7 mouse cellular contexts compared by ENCODE assay signal in the genomic region with DNA sequence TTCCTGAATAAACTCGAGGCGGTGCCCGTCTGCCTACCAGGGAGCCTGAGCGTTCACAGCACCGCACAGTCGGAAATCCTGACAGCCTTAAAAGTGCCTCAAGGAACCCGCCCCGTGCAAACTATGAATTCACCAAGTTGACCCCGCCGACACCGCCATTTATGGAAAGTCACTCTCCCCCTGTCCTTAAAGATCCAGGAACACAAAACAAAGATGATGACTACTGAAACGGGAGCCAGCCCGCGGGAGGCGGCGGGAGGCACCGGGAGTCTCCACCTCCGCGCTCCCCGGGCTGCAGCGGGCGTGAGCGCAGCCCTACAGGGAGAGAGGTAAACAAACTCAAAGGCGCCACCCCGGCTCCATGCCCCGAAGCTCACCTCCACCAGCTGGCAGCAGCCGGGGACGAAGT. TPM values are rescaled to one million over a fixed set of nuclear protein-coding genes. Genes with fewer than 3 reads are reported as not detected.
DNase-seq lines count a peak whose midpoint lies in the region; ATAC-seq and TF ChIP-seq lines count a peak whose summit lies in the region.

No protein-coding gene starts in this region.

- peak; percentile 61 for DNase-seq in lung, embryonic 14.5 days
- no peak for DNase-seq in lung, postnatal 25 days (ENCODE audit: low spot score)
- DNase-seq in heart, postnatal 0 days (ENCODE audit: low spot score) = peak; percentile 34
- DNase-seq in lung, postnatal 36 days = peak; percentile 53
- DNase-seq in B cell, adult 2 months = no peak
- DNase-seq in Muller cell, postnatal 12 days (ENCODE audit: inconsistent ontology term) = no peak

- no peaks in the 10 kb centered on the region for H3K9me3 ChIP-seq in lung, embryonic 14.5 days (ENCODE audit: low read depth, low read length)
- no peaks in the 10 kb centered on the region for H3K9me3 ChIP-seq in heart, postnatal 0 days (replicated peaks; ENCODE audit: control insufficient read depth, low read length)

- WGBS in lung, embryonic 14.5 days = under 1% methylated on average over 27 of the region's 28 CpGs
- 0% methylated on average over 26 of the region's 28 CpGs for WGBS in heart, postnatal 0 days

- H3K4me2 ChIP-seq in lung, embryonic 14.5 days = peak overlapping the region; percentile 80
- H3K4me2 ChIP-seq in heart, postnatal 0 days (ENCODE audit: low read depth, low read length) = peak overlapping the region; percentile 90

- peak; percentile 73 for ATAC-seq in lung, embryonic 14.5 days (ENCODE audit: insufficient read depth)
- peak; percentile 36 for ATAC-seq in heart, postnatal 0 days (ENCODE audit: insufficient read depth, low read depth)

- no peak for TF ChIP-seq POLR2A in cortical plate, adult 2 months (IDR thresholded peaks at IDR 0.05; ENCODE audit: extremely low read depth, insufficient read depth, low read length)

- 0 out of 2 replicates have a peak, but pooled peaks have one; percentile 36 for TF ChIP-seq EP300 in heart, postnatal 0 days (IDR thresholded peaks at IDR 0.05; ENCODE audit: low read depth)

- H3K4me1 ChIP-seq in lung, embryonic 14.5 days (ENCODE audit: insufficient read depth) = peaks cover 9% of the 10 kb centered on the region; the same call in 1 of the 2 replicates
- H3K4me1 ChIP-seq in cortical plate, adult 2 months (ENCODE audit: control insufficient read depth, insufficient read depth, low read length) = peaks cover 7% of the 10 kb centered on the region; the same call in 1 of the 2 replicates
- H3K4me1 ChIP-seq in heart, postnatal 0 days (ENCODE audit: control insufficient read depth, insufficient read depth) = peaks cover 22% of the 10 kb centered on the region

- peak overlapping the region; percentile 84 for H3K9ac ChIP-seq in lung, embryonic 14.5 days
- peak overlapping the region; percentile 81 for H3K9ac ChIP-seq in heart, postnatal 0 days (replicated peaks; ENCODE audit: low read depth, low read length)

- H3K27me3 ChIP-seq in lung, embryonic 14.5 days (ENCODE audit: insufficient read depth, low read length) = no peaks in the 10 kb centered on the region
- H3K27me3 ChIP-seq in heart, postnatal 0 days (ENCODE audit: control insufficient read depth, insufficient read depth, low read length) = no peaks in the 10 kb centered on the region

- TF ChIP-seq CTCF in lung, embryonic 14.5 days (IDR thresholded peaks at IDR 0.05; ENCODE audit: low read depth) = no peak
- no peak for TF ChIP-seq CTCF in cortical plate, adult 2 months (IDR thresholded peaks at IDR 0.05; ENCODE audit: extremely low read depth, insufficient read depth, low read length)
- no peak for TF ChIP-seq CTCF in heart, postnatal 0 days (IDR thresholded peaks at IDR 0.05; ENCODE audit: low read depth)

- peaks cover 6% of the 10 kb centered on the region for H3K36me3 ChIP-seq in lung, embryonic 14.5 days (ENCODE audit: insufficient read depth)
- peaks cover 6% of the 10 kb centered on the region for H3K36me3 ChIP-seq in heart, postnatal 0 days (replicated peaks; ENCODE audit: control insufficient read depth, insufficient read depth, low read length)

- peak overlapping the region; percentile 83 for H3K4me3 ChIP-seq in lung, embryonic 14.5 days (ENCODE audit: low read depth, low read length)
- peak overlapping the region; percentile 79 for H3K4me3 ChIP-seq in cortical plate, adult 2 months (ENCODE audit: insufficient read depth, low read length)
- H3K4me3 ChIP-seq in heart, postnatal 0 days (ENCODE audit: low read depth, low read length) = peak overlapping the region; percentile 82

- H3K27ac ChIP-seq in lung, embryonic 14.5 days (ENCODE audit: low read depth) = peak overlapping the region; percentile 98
- H3K27ac ChIP-seq in cortical plate, adult 2 months (ENCODE audit: insufficient read depth, low read length) = peak overlapping the region; percentile 95
- H3K27ac ChIP-seq in heart, postnatal 0 days (ENCODE audit: low read depth) = peak overlapping the region; percentile 95

RNA-seq across cellular contexts. Expression of gene Mat2b, which starts 2.9 kb away (rescaled TPM):
- 85.1 and 93.4 TPM in 2 replicates for polyA plus RNA-seq in lung, embryonic 14.5 days (2014; fragmentation: Nextera tagmentation; extraction: Ambion mirVana)
- 175 and 178 TPM in 2 replicates for polyA plus RNA-seq in cortical plate, adult 2 months (2012; rRNA removed)
- total RNA-seq in heart, postnatal 0 days (2014; rRNA removed; ENCODE audit: low replicate concordance) = 97.0 and 111 TPM in 2 replicates
- 144 and 152 TPM in 2 replicates for polyA plus RNA-seq in heart, postnatal 0 days (2015; fragmentation: Nextera tagmentation; extraction: Ambion mirVana)

RNA-seq across cellular contexts. Expression of gene Hmmr, which starts 41.1 kb away (rescaled TPM):
- polyA plus RNA-seq in lung, embryonic 14.5 days (2014; fragmentation: Nextera tagmentation; extraction: Ambion mirVana) = 62.9 and 63.7 TPM in 2 replicates
- 0.68 and 0.75 TPM in 2 replicates for polyA plus RNA-seq in cortical plate, adult 2 months (2012; rRNA removed)
- 29.0 and 56.5 TPM in 2 replicates for total RNA-seq in heart, postnatal 0 days (2014; rRNA removed; ENCODE audit: low replicate concordance)
- 18.0 and 18.1 TPM in 2 replicates for polyA plus RNA-seq in heart, postnatal 0 days (2015; fragmentation: Nextera tagmentation; extraction: Ambion mirVana)

RNA-seq across cellular contexts. Expression of gene Nudcd2, which starts 41.4 kb away (rescaled TPM):
- 167 and 172 TPM in 2 replicates for polyA plus RNA-seq in lung, embryonic 14.5 days (2014; fragmentation: Nextera tagmentation; extraction: Ambion mirVana)
- 24.0 and 26.4 TPM in 2 replicates for polyA plus RNA-seq in cortical plate, adult 2 months (2012; rRNA removed)
- 28.3 and 55.1 TPM in 2 replicates for total RNA-seq in heart, postnatal 0 days (2014; rRNA removed; ENCODE audit: low replicate concordance)
- polyA plus RNA-seq in heart, postnatal 0 days (2015; fragmentation: Nextera tagmentation; extraction: Ambion mirVana) = 68.9 and 72.4 TPM in 2 replicates

Comparison
In these comparisons a context has a peak if more than half of its experiments do, and no peak if none do; other contexts are left out.
1. DNase-seq: peak in lung, embryonic 14.5 days (single experiment), heart, postnatal 0 days (single experiment) and lung, postnatal 36 days (single experiment); none in lung, postnatal 25 days (single experiment), B cell, adult 2 months (0 of 2) and Muller cell, postnatal 12 days (single experiment).
2. RNA of gene Hmmr, which starts 41.1 kb away (polyA plus RNA-seq): 62.9 to 63.7 TPM in lung, embryonic 14.5 days and 18.0 to 18.1 TPM in heart, postnatal 0 days; 0.68 to 0.75 TPM in cortical plate, adult 2 months; every median in the first group is over 10 times any median in the second.
3. Peak in every context shown above with its lines, with median percentiles within 50 percentile points of each other: H3K27ac ChIP-seq and H3K4me3 ChIP-seq.